Mouse (Mus musculus) small intestine, adult 2 months (tissue): ENCODE data around the gene Hcn4.

Source experiments
- CTCF ChIP-seq: fragments of 200-500 bp; IDR thresholded peaks from 2 replicates; pipeline ENCODE4 v1.5.1; 2012; ENCODE audit warnings: low read depth, mild to moderate bottlenecking, control low read depth, inconsistent platforms, low read length, moderate library complexity, mixed read lengths; ENCODE audit not compliant: insufficient replicate concordance, insufficient read length; ENCODE audit errors: extremely low read depth
- POLR2A ChIP-seq: fragments of 200-500 bp; IDR thresholded peaks from 2 replicates; pipeline ENCODE4 v1.6.1; 2012; ENCODE audit warnings: low read depth, mild to moderate bottlenecking, control low read depth, inconsistent platforms, low read length, moderate library complexity

GRCm38 (mm10) chr9:58876946-58877625, 53.9 kb downstream of the Hcn4 start:
- TF ChIP-seq CTCF, result no peak
- TF ChIP-seq POLR2A, result no peak
